Mouse (Mus musculus): ENCODE results near the gene Gm30191.
A peak's percentile ranks its signal among the peaks of the same experiment; 100 is the strongest.

Gm30191 gene

DNA sequence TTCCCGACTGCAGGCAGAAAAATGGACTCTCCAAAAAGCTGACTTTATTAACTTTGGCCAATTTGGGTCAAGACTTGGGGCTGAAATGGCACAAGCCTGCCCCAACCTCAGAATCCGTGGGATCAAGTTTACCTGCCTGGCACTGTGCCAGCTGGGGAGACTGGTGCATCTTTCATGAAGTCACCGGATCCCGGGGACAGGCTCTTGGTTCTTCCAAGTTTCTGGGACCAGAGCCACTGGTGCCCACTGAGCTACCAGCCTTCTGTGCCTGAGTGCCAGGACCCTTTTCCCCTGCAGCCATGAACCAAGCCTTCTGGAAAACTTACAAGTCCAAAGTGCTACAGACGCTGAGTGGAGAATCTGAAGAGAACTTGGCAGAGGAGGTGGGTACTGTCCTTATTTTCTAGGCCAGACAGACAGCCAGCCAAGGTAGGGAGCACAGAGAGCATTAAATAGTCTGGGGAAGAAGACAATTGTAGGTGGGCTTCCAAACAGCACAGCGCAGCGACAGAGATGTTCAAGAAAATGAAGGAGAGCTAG lies at the start of gene Gm30191:
Gm30191 (plus strand) TSS at position 217 of the 540 bp plus-strand sequence.
- no peak for DNase-seq (ENCODE audit: low spot score)

DNA sequence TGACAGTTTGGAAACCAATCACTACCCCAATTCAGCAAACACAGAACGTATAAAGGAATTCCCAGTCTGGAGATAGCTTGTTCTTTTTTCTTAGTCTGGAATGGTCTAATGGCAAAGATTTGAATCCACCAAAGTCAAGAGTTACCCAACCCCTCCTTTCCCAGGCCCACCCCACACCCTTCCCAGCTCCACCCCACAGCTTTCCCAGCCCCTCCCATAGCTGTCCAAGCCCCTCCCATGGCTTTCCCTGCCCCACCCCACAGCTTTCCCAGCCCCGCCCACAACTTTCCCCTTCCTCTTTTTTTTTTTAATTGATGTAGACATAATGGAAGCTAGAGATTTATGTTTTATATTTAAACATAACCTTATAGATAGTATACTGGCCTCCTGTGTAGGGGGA lies 47.4 kb upstream of the Gm30191 start:
- DNase-seq (ENCODE audit: low spot score): no peak

DNA sequence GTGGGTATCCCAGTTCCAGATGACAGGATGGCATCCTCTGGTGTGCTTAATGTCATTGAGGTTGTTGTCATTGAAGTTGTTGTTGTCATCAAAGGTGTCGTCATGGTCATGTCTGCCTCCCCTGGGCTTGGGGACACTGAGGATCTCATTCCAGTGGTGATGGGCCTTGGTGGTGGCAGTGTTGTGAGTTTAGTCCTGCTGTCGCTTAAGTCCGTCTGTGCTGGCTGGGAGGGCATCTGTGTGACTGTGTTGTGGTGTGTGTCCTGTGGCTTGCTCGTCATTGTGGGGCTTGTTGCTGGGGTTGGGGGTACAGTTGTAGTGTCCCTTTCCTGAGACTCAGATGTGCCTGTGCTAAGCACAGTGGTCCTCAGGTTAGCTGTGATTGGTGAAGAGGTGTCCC lies 43.8 kb upstream of the Gm30191 start, which contains the start of gene Gm7534:
Gm7534 (minus strand) TSS at position 101 of the 400 bp plus-strand sequence.
- DNase-seq (ENCODE audit: low spot score): no peak

DNA sequence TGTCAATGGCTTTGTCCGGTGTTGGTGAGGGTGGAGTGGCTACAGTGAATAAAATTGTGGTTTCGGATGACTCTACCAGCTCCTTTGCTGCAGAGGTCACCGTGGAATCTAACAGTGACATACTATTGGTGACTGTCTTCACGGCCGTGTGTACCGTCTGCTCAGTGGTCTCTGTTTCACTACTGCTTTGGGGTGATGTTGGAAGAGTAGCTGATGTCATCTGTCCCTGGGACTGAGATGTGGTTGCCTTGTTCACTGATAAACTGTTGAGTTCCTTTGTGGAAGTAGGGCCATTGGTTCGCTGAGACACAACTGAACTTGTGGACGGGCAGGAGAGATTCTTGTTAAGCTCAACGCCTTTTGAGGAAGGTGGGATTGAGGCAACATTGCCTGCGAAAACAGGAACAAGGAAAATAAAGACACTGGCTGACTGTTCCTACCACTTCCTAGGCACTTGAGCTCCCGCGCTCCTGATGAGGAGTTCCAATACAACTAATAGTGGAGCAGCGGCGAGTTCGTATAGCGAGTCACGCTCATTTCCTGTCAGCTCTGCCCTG lies 43.3 kb upstream of the Gm30191 start:
- DNase-seq (ENCODE audit: low spot score): no peak

DNA sequence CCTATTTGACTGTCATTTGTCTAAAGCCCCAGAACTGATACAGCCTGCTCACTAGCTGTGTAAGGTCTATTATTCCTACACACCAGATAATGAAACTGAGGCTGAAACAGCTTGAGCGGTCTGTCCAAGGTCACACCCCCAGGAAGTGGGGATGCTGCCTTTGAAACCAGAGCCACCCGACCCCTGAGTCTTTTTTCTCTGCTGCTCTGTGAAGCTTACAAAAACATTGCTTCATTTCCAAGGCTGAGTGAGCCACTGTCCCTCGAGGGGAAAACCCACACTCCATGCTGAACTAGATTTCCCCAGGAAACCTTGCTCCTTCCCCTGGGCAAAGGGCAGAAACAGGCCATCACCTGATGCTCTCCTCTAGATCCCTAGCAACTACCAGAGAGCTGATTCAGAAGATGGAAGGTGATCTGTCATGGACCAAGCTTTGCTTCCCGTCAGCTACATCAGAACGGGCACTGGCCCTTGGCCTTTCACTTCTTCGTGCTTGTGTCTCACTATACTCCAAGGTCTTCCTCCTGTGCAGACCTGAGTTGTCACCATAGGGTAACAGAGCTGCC lies 40.2 kb upstream of the Gm30191 start:
- DNase-seq (ENCODE audit: low spot score): no peak

DNA sequence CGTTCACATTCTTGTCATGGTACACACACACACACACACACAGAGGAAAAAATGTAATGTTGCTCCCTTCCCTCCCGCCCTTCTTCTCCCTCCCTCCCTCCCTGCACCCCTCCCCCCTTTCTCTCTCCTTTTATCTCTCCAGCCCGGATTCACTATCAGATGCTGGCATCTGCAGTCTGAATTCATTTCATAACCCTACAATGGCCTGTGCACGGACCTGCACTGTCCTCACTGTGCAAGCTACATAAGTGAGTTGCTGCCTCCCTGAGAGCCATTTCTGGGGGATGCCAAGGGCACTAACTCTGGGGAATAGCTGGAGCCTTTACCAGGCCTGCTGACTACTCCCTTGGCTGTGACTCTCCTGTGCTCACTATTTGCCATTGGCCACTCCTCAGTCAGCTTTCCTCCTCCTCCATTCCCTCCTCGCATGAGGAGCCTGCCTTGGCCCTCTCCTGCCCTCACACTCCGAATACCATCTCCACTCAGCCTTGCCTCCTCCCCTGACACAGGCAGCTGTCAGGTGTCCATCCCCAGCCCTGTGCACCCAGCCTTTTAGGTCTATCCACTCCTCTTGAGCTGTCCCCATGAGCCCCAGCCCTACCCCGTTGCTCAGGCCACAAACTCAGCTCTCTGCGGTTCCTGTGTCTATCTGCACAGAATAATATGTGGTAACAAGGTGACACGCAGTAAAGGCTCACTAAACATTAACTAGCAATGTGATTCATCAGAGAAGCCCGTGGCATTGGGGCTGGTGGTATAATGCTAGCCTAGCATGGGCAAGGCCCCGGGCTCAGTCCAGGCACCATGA lies 23.7 kb upstream of the Gm30191 start:
- DNase-seq (ENCODE audit: low spot score): no peak

DNA sequence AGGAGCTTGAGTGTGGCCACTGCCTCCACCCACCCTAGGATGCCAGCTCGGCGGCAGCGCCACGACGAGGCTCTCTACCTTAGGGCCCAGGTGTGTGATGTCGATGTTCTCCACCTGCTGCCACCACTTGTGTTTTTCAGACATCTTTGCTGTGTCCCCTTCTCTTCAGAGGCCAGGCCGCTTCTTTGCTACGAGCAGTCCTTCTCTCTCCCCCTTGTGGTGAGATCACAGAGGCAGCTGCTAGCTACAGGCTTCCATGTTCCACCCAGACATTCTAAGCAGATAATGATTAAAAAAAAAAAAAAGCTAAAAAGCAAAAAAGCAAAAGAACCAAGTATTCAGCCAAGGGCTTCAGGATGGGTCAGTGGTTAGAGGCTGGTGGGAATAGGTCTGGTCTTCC lies 19.5 kb upstream of the Gm30191 start, which contains the start of gene Catsper4:
Catsper4 (minus strand) TSS at position 190 of the 400 bp plus-strand sequence.
- DNase-seq (ENCODE audit: low spot score): no peak

DNA sequence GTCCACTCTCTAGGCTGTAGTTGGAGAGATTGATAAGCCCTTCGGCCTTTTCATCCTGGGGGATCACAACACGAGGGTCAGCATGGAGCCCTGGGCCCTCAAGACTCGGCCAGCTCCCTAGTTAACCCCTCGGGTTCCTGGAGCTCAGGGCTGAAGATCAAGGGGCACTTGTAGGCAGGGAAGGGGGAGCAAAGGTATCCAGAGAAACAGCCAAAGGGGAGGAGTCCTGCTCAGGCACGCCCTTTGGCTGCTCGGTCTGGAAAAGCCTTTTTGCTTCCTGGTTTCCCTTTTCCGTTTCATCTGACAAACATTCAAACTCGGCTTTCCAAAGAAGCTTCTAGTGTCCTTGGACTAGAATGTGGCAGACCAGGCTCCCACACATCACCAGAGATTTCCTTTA lies 16.3 kb upstream of the Gm30191 start:
- no peak for DNase-seq (ENCODE audit: low spot score)

DNA sequence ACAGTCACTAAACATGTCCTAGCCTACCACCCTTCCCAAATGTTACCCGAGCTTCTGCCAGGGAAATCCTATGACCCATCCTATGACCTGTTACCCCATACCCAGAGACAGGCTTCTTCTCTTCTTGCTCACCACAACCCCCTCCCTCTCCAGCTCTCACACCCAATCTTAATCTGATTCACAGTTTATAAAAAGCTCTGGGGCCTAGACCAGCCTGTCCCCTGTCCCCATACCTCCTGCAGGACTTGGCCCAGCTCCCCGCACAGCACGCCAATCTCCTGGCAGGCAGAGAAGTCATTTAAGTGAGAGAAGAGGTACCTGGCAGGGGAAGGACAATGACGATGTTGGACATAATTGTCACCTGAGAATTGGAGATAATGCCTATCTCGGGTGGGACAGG lies 11.9 kb upstream of the Gm30191 start:
- DNase-seq (ENCODE audit: low spot score): no peak

DNA sequence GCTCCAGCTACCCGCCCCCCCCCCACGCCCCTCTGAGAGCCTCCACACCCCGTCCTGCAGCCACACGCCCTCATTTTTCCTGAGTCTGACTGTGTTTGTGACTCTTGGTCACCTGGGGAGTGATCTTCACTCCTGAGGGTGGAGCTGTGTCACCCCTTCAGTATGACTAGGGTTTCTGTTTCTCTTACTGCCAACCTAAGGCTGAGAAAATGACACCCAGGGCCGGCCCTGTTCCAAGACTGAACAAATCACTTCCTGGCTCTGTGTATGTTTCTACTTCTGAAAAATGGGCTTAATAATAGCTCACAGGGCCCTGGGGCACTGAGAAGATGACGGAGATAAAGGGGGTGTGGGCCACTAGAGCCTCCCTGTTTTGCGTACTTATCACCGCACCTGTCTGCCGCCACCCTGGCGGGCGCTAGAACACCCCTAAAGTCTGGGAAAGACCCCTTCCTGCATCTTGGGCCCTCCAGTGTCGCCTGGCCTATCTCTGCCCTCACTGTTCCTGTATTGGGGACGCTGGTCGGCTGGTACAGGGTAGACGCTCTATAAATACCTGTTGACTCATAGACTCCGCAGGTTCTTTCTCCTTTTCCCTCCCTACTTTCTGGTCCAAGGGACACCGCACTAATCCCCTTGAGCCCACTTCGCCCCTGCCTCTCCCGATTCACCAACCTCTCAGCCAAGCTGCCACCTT lies 9.0 kb upstream of the Gm30191 start:
- no peak for DNase-seq (ENCODE audit: low spot score)

DNA sequence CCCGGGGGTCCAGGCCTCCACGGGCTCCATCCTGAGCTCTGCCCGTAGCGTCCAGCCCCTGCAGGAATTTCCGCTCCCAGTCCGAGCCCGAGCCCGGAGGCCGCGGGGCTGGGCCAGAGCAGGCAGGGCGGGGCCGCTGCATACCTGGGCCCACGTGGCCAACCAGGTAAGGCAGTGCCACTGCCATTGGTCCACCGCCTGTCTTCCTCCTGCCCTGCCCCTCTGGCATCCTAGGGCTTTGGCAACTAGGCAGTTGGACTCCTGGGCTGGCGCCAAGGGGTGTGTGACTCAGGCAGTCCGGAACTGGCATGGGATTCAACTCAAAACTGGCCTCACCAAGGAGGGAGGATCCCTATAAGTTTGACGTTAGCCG lies 8.5 kb upstream of the Gm30191 start, which contains the start of gene Cnksr1:
Cnksr1 (minus strand) TSS at position 121 of the 373 bp plus-strand sequence.
- peak; percentile 77 for DNase-seq (ENCODE audit: low spot score)

DNA sequence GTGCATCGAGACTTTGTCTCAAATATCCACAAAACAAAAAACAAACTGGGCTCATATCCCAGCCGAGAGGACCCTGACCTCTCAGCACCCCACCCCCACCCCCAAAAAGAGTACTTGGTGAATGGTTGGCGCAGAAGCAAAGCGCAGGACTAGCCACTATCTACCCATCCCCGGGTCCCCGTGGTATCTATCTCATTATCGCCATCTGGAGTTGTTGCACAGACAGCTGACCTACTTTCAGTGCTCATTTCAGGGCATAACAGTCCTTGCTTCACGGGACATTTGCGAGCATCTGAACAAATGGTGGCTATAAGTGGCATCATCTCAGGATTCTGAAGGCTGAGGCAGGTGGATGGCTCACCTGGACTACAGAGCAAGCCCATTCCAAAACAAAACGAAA lies 8.0 kb upstream of the Gm30191 start:
- no peak for DNase-seq (ENCODE audit: low spot score)

DNA sequence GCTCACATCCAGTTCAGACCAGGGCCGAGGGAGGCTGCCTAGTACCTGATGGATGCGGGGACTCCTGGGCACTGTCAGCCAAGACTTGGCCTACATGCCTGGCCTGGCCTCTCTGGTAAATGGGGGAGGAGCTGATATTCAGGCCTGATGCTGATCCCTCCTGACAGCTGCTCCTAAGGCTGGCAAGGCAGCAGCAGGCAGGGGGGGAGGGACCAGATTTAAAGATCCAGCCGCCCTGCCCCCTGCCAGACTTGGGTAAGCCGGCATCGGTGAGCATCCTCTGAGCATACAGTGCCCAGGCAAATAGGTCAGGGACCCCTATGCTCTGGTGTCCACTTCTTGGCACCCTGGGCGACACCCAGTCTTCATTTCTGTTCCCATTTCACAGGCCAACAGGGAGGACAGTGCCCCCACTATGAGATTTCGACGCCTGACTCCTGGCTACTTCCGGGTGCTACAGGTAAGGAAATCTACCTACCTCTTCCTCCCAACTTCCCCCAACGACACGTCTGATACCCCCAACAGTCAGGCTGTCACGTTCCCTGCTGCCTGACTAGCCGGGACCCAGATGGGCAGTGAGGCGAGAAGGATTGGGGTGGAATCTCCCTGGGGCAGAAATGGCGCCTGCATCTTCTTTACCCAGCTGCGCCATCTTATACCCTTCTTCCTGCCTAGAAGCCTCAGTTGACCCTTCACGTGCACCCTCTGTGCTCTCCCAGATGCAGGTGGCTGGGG lies 3.1 kb upstream of the Gm30191 start, which contains the start of gene E130218I03Rik:
E130218I03Rik (plus strand) TSS at position 147 of the 735 bp plus-strand sequence.
- DNase-seq (ENCODE audit: low spot score): no peak

DNA sequence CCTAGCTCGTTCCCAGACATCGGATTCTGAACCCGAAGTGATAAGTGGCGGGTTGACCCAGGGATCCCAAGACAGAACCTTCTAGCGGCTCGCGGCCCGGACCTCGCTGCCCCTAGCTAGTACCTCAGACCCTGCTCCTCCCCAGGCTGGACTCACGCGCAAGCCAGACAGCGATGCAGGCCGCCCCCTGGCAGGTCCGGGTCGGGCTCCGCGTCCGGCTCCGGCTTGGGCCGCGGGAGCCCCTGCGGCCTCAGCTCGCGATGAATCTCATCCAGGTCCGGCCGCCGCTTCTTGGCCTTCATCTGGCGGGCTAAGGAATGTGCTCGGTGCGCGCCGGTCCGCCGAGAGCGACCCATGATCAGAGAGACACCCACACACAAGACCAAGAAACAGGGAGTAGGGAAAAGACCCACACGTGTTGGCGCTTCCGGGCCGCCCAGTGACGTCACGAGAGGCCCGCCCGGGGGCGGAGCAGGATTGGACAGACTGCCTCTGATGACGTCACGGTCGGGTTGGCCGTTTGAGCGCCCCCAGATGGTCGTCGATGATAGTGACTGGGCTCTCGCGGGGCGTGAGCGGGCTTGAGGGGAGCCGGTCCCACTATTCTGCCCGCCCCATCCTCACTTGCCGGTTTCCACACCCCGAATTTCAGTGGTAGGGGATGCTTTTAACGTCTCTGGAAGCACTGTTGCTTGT lies 1.4 kb upstream of the Gm30191 start, which contains the start of gene Zfp593:
Zfp593 (minus strand) TSS at position 445 of the 696 bp plus-strand sequence.
- peak; percentile 97 for DNase-seq (ENCODE audit: low spot score)

DNA sequence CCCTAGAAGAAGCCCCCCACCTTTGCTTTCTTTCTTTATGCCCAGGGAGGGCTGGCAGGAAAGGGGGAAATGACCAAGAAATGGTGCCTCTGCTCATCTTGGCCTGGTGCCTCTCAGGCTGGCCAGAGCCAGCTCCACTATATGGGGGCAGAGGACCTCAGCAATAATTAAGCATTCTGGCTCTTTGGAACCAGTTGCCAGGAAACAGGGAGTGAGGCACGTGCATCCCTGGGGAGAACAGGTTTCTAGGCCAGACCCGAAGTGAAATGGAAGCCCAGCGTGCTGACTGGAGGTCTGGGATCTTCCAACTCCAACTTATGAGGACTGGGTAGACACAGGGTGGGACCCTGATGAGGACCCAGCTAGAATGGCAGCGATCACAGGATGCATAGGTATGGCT lies 479 bp upstream of the Gm30191 start:
- DNase-seq (ENCODE audit: low spot score): no peak

DNA sequence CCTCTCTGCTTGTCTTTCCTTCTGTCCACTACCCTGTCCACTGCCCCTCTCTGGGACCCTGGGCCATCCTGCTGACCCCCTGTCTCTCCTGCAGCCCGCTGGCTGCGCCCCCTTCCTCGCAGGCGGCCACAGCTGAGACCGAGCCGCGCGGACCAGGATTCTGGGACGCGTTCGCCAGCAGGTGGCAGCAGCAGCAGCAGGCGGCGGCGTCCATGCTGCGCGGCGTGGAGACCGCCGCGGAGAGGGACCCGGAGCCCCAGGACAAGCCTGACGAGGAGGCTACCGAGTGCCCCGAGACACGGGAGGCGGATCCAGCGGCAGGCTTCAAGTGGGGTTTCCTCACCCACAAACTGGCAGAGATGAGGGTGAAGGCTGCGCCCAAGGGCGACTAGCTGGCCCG lies 2.9 kb downstream of the Gm30191 start:
- peak; percentile 70 for DNase-seq (ENCODE audit: low spot score)

DNA sequence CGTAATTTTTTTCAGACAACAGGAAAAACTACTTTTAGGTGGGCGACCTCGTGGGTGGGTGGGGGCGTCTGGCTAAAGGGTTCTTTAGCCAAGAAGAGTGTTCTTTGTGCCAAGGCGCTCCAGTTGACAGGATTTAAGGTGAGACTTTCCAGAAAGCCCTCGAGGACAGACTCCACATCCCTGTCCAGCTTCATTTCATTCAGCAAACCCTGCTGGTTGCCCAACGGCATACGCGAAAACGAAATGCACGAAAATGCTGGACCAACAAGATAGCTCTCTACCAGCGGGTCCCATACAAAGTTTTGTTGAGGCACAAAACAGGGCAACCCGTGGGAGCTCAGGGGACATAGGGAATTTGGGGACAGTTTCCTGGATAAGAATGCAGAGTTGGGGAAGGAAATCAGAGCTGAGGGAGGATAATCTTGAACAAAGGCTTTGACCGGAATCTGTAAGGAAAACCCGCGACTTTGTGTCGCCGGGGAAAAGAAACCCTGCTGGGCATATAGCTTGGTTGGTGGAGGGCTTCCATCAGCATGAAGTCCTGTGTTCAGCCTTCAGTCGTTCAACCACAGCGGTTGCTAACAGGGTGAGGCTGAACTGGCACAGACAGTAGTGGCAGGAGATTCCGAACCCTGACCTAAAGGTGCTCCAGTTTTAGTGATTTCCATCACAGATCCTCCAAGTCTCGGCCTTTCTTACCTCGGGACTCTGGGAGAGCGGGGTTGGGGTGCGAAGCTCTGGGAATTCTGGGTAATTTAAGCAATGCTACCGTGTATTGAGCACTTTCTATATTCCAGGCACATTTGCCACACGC lies 3.6 kb downstream of the Gm30191 start:
- no peak for DNase-seq (ENCODE audit: low spot score)

DNA sequence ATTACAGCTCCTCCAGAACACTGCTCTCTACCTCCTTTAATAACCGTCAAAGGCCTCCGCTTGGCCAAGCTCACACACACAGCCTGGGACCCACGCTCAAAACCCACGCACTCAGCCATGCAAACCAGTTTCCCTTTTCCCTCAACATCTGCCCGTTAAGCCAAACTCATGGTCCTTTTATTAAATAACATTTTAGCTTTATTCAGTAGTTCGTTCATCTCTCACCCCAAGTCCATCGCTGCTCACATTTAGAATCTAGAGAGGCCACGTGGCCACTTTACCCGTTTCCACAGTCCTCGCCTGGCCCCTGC lies 4.2 kb downstream of the Gm30191 start:
- no peak for DNase-seq (ENCODE audit: low spot score)

DNA sequence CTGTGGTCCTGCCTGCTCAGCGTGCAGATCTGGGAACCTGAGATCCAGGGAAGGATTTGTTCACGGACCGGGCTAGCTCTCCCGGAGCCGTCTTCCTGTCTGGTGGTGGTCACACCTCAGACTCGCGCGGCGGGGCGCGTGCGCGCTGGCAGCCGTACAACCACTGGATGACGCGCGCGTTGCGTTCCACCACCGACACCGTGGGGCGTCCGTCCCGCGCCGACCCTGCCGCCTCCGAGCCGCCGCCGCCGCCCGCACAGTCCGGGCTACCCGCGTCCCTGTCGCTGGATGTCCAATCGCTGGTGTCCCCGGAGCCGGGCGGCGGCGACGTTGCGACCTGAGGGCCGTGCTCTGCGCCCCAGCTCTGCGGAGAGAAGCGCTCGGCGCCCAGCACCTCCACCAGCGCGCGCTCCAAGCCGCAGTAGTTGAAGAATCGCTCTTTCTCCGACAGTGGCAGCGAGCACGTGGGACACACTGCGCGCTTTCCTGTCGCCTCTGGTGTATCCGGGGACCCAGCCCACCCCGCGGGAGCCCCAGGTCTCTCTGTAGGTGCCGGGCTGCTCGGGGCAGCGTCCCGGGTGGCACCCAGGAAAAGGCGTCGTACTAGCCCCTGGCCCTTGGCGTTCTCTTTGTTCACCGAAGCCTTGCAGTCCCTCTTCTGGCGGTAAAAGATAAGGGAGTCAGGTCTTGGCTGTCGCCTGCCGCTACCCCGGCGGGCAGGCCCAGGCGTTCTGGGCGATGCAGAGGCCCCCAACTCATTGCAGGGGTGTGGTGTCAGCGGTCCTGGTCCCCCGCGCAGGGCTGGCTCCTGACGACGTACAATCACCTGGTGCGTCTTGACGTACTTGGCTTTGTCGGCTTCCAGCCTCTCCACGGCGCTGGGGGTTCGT lies 4.8 kb downstream of the Gm30191 start:
- no peak for DNase-seq (ENCODE audit: low spot score)

Data from ovary, postnatal 14 days (tissue).